In the genomic region with DNA sequence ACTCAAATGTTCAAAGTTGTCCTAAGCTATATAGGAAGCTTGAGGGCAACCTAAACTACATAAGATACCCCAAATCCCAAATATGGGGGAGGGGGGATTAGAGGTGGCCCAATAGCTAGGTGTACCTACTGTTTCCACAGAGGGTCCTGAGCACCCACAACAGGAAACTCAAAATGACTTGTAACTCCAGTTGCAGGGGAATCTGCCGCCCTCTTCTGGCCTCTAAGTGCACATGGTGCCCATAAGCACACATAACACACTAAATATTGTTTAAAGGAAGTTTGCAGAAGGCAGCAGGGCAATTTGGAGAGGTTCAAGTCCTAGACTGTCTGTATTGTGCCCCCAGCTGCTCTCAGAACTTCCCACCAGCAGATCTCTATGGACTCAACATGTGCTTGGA, we compare ENCODE assay signal across 10 mouse cellular contexts. TPM values are rescaled to one million over a fixed set of nuclear protein-coding genes. Genes with fewer than 3 reads are reported as not detected.
DNase-seq lines count a peak whose midpoint lies in the region; ATAC-seq and TF ChIP-seq lines count a peak whose summit lies in the region.
"Had no signal": no experiment of that assay in that cellular context is flagged by ENCODE, and none has a peak within 500 bp of the region (broad histone marks: within the 10 kb centered on the region; RNA-seq: fewer than 3 reads in every experiment).

No protein-coding gene starts in this region.

- peak; percentile 78 for TF ChIP-seq CTCF in midbrain, postnatal 0 days (IDR thresholded peaks at IDR 0.05)

- no peak for ATAC-seq in midbrain, postnatal 0 days (ENCODE audit: low FRiP score)
- ATAC-seq in midbrain, embryonic 16.5 days = no peak
- ATAC-seq: inflammation-experienced regulatory T-cells, adult 6 months had no signal

- H3K4me3 ChIP-seq in heart, embryonic 10.5 days = no peak overlapping the region
- no peak overlapping the region for H3K4me3 ChIP-seq in midbrain, postnatal 0 days (ENCODE audit: low read depth, low read length)
- no peak overlapping the region for H3K4me3 ChIP-seq in midbrain, embryonic 16.5 days (ENCODE audit: low read depth, low read length)
- H3K4me3 ChIP-seq: heart, embryonic 13.5 days had no signal

- peak; percentile 90 for DNase-seq in heart, adult 11 months
- DNase-seq in heart, embryonic 10.5 days (ENCODE audit: low spot score) = no peak
- peak; percentile 51 for DNase-seq in midbrain, postnatal 0 days (ENCODE audit: low spot score)
- DNase-seq in ZHBTc4 (ENCODE audit: low read depth, low spot score) = peak; percentile 42
- DNase-seq in thymus, postnatal 4 days = peak; percentile 70
- no peak for DNase-seq in adrenal gland, postnatal 4 days (ENCODE audit: low spot score in 2 of 2)
- DNase-seq: layer of hippocampus, postnatal 36 days had no signal

- peaks cover 43% of the 10 kb centered on the region for H3K36me3 ChIP-seq in heart, embryonic 10.5 days
- H3K36me3 ChIP-seq in midbrain, postnatal 0 days (ENCODE audit: insufficient read depth, low read length) = peaks cover 8% of the 10 kb centered on the region
- H3K36me3 ChIP-seq in midbrain, embryonic 16.5 days (ENCODE audit: control insufficient read depth, insufficient read depth, low read length) = no peaks in the 10 kb centered on the region

- WGBS in heart, embryonic 10.5 days = 56% methylated on average over 1 of the region's 1 CpGs
- WGBS in midbrain, postnatal 0 days = 54% methylated on average over 1 of the region's 1 CpGs
- 76% methylated on average over 1 of the region's 1 CpGs for WGBS in midbrain, embryonic 16.5 days

- no peak overlapping the region for H3K27ac ChIP-seq in heart, embryonic 10.5 days
- H3K27ac ChIP-seq in midbrain, postnatal 0 days (ENCODE audit: low read depth, low read length) = no peak overlapping the region
- H3K27ac ChIP-seq in midbrain, embryonic 16.5 days (ENCODE audit: low read length) = no peak overlapping the region
- H3K27ac ChIP-seq: heart, embryonic 13.5 days had no signal

- H3K27me3 ChIP-seq in heart, embryonic 10.5 days (ENCODE audit: insufficient read depth, poor library complexity, severe bottlenecking) = no peaks in the 10 kb centered on the region
- H3K27me3 ChIP-seq in midbrain, postnatal 0 days (ENCODE audit: insufficient read depth, low read length) = no peaks in the 10 kb centered on the region
- no peaks in the 10 kb centered on the region for H3K27me3 ChIP-seq in midbrain, embryonic 16.5 days (ENCODE audit: control insufficient read depth, insufficient read depth, low read depth, low read length)
- H3K27me3 ChIP-seq: heart, embryonic 13.5 days had no signal

- H3K4me1 ChIP-seq in heart, embryonic 10.5 days = peaks cover 15% of the 10 kb centered on the region
- H3K4me1 ChIP-seq in midbrain, postnatal 0 days (ENCODE audit: insufficient read depth, low read length) = no peaks in the 10 kb centered on the region
- H3K4me1 ChIP-seq in midbrain, embryonic 16.5 days (ENCODE audit: control insufficient read depth, insufficient read depth, low read length) = no peaks in the 10 kb centered on the region

- no peak overlapping the region for H3K4me2 ChIP-seq in midbrain, postnatal 0 days (ENCODE audit: low read depth, low read length, poor library complexity, severe bottlenecking)
- no peak overlapping the region for H3K4me2 ChIP-seq in midbrain, embryonic 16.5 days (ENCODE audit: low read length)
- H3K4me2 ChIP-seq: heart, embryonic 13.5 days had no signal

- no peaks in the 10 kb centered on the region for H3K9me3 ChIP-seq in heart, embryonic 10.5 days
- H3K9me3 ChIP-seq in midbrain, postnatal 0 days (ENCODE audit: low read length) = no peaks in the 10 kb centered on the region
- H3K9me3 ChIP-seq in midbrain, embryonic 16.5 days (replicated peaks; ENCODE audit: control insufficient read depth, low read length, poor library complexity, severe bottlenecking) = no peaks in the 10 kb centered on the region
- H3K9me3 ChIP-seq: heart, embryonic 13.5 days had no signal

- H3K9ac ChIP-seq in midbrain, postnatal 0 days (replicated peaks; ENCODE audit: low read length, poor library complexity, severe bottlenecking) = no peak overlapping the region
- H3K9ac ChIP-seq in midbrain, embryonic 16.5 days (ENCODE audit: low read depth, low read length) = no peak overlapping the region
- H3K9ac ChIP-seq: heart, embryonic 13.5 days had no signal

RNA-seq across cellular contexts. Expression of a gene that starts 18.6 kb away (rescaled TPM):
- polyA plus RNA-seq in heart, embryonic 10.5 days (2016; fragmentation: Nextera tagmentation; extraction: Ambion mirVana) = 276 and 307 TPM in 2 replicates
- total RNA-seq in midbrain, postnatal 0 days (2014; rRNA removed) = 149 and 190 TPM in 2 replicates
- 236 TPM in 2 replicates for polyA plus RNA-seq in midbrain, postnatal 0 days (2015; fragmentation: Nextera tagmentation; extraction: Ambion mirVana)
- 208 and 220 TPM in 2 replicates for polyA plus RNA-seq in midbrain, embryonic 16.5 days (2015; fragmentation: Nextera tagmentation; extraction: Ambion mirVana)
- 100 to 1,000 TPM; 199 to 214 TPM for total RNA-seq in adrenal gland, postnatal 4 days (2021)

RNA-seq across cellular contexts. Expression of a gene that starts 43.8 kb away (rescaled TPM):
- 14.0 and 25.0 TPM in 2 replicates for polyA plus RNA-seq in heart, embryonic 10.5 days (2016; fragmentation: Nextera tagmentation; extraction: Ambion mirVana)
- total RNA-seq in midbrain, postnatal 0 days (2014; rRNA removed) = 16.2 and 22.1 TPM in 2 replicates
- polyA plus RNA-seq in midbrain, postnatal 0 days (2015; fragmentation: Nextera tagmentation; extraction: Ambion mirVana) = 26.7 and 32.7 TPM in 2 replicates
- 21.4 and 26.2 TPM in 2 replicates for polyA plus RNA-seq in midbrain, embryonic 16.5 days (2015; fragmentation: Nextera tagmentation; extraction: Ambion mirVana)
- total RNA-seq in adrenal gland, postnatal 4 days (2021) = 10 to 100 TPM; 16.6 to 19.2 TPM

Comparison
In these comparisons a context has a peak if more than half of its experiments do, and no peak if none do; other contexts are left out.
1. DNase-seq: peak in heart, adult 11 months (single experiment), midbrain, postnatal 0 days (single experiment), ZHBTc4 (single experiment) and thymus, postnatal 4 days (single experiment); none in heart, embryonic 10.5 days (single experiment) and adrenal gland, postnatal 4 days (0 of 2).